Mouse (Mus musculus): ENCODE data around the gene Dync1i1. TPM values are rescaled to one million over a fixed set of nuclear protein-coding genes. Genes with fewer than 3 reads are reported as not detected.

The Dync1i1 gene
- polyA plus RNA-seq, 1 experiment from 2014 or later: 10.3 TPM

DNA sequence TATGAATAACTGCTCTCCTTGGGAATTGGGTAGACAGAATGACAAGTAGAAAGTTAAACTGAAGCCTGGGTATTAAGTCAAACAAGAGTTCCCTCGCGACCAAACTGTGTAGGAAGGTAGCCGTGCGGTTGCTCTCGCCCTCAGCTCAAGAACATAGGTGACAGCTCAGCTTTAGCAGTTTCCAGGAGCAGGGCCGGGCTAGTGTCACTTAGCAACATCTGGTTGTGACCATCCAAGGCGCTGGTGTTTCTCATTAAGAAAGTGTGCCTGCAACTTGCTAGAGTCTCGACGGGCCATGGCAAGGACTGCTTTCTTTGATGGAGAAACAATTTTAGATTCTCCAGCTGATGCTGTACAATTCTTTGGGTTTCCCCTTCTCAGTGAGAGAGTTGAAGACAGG is 291.5 kb downstream of the Dync1i1 start:
- H3K9ac ChIP-seq (replicated peaks; ENCODE audit: low read length): no peak overlapping the region
- H3K4me2 ChIP-seq (ENCODE audit: low read length): no peak overlapping the region
- no peak for ATAC-seq (ENCODE audit: low FRiP score, low TSS enrichment)
- WGBS: 39% methylated on average over 9 of the region's 9 CpGs
- H3K4me1 ChIP-seq (ENCODE audit: control insufficient read depth, insufficient read depth, low read length): 0 out of 2 replicates have a peak, but pooled peaks cover 5% of the 10 kb centered on the region
- H3K4me3 ChIP-seq (replicated peaks; ENCODE audit: low read depth, low read length): no peak overlapping the region
- no peak for DNase-seq
- H3K36me3 ChIP-seq (ENCODE audit: control insufficient read depth, insufficient read depth, low read length): no peaks in the 10 kb centered on the region
- no peaks in the 10 kb centered on the region for H3K9me3 ChIP-seq (ENCODE audit: control insufficient read depth, low read length)
- H3K27me3 ChIP-seq (ENCODE audit: control insufficient read depth, insufficient read depth, low read length): no peaks in the 10 kb centered on the region
- H3K27ac ChIP-seq (replicated peaks; ENCODE audit: low read depth, low read length): no peak overlapping the region

DNA sequence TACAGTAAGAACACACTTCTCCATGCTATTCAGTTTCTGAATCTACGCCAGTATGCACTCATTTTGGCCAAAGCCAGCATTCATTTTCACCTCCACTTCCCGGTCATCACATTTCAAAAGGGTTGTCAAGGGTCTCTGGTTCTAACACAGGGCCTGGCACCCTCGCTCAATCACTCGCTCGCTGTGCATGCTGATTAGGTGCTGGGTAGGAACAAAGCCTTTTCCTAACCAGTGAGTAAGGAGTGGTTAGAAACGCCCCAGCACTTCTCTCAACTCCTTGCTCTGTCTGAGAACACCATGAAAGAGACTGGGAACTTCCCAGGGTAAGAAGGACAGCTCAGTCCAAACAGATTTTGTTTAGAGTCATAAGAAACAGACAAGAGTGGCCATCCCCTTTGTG is 298.5 kb downstream of the Dync1i1 start:
- Histone ChIP-seq H3K27me3 (ENCODE audit: control insufficient read depth, insufficient read depth, low read length) (no peaks in the 10 kb centered on the region), H3K36me3 (ENCODE audit: control insufficient read depth, insufficient read depth, low read length) (no peaks in the 10 kb centered on the region), H3K9me3 (ENCODE audit: control insufficient read depth, low read length) (no peaks in the 10 kb centered on the region), H3K27ac (replicated peaks; ENCODE audit: low read depth, low read length) (no peak overlapping the region), H3K9ac (replicated peaks; ENCODE audit: low read length) (no peak overlapping the region), H3K4me2 (ENCODE audit: low read length) (no peak overlapping the region), H3K4me1 (ENCODE audit: control insufficient read depth, insufficient read depth, low read length) (no peaks in the 10 kb centered on the region), H3K4me3 (replicated peaks; ENCODE audit: low read depth, low read length) (no peak overlapping the region)
- ATAC-seq (ENCODE audit: low FRiP score, low TSS enrichment) (no peak), DNase-seq (no peak)
- 33% methylated on average over 6 of the region's 6 CpGs for WGBS

GRCm38 (mm10) chr6:6027664-6028063 is 302.2 kb downstream of the Dync1i1 start:
- H3K9me3 ChIP-seq (ENCODE audit: control insufficient read depth, low read length): no peaks in the 10 kb centered on the region
- no peaks in the 10 kb centered on the region for H3K36me3 ChIP-seq (ENCODE audit: control insufficient read depth, insufficient read depth, low read length)
- no peak overlapping the region for H3K27ac ChIP-seq (replicated peaks; ENCODE audit: low read depth, low read length)
- H3K4me3 ChIP-seq (replicated peaks; ENCODE audit: low read depth, low read length): no peak overlapping the region
- DNase-seq (no peak), ATAC-seq (ENCODE audit: low FRiP score, low TSS enrichment) (no peak)
- no peak overlapping the region for H3K9ac ChIP-seq (replicated peaks; ENCODE audit: low read length)
- 95% methylated on average over 6 of the region's 6 CpGs for WGBS
- H3K27me3 ChIP-seq (ENCODE audit: control insufficient read depth, insufficient read depth, low read length): no peaks in the 10 kb centered on the region
- H3K4me2 ChIP-seq (ENCODE audit: low read length): no peak overlapping the region
- H3K4me1 ChIP-seq (ENCODE audit: control insufficient read depth, insufficient read depth, low read length): no peaks in the 10 kb centered on the region

DNA sequence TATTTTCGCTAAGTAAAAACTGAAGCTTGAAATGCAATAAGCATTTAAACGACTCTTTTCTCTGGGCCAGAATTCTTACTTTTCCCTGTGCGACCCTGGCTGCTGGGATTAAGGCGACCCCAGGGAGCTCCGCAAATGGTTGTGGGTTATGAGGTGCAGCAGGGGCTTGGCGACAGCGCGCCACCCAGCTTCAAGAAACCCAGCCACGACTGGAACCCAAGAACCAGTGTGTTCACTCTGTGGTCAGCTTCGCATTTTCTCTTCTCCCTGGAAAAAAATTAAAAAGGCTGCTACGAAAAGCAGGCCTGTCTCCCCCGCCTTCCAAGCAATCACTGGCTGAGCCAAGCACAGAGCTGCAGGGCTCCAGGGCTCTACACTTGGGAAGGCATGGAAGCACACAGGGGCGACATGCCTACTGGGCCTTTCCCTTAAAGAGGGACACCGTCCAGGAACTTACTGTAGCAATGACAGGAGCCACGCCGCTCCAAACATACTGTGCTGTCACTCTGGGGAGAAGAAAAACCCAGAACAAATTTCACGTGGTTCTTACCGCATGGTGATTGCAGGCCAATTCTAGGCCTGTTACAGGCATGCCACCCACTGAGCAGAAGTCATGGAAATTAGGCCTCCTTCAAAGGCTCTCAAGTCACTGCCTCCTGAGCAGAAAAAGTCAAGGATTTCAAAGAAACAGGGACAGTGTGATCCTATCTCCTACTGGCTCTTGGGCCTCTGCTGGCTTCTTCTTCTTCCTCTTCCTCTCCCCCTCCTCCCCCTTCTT is 313.5 kb downstream of the Dync1i1 start:
- ATAC-seq (ENCODE audit: low FRiP score, low TSS enrichment): no peak

GRCm38 (mm10) chr6:6046729-6047424 is 321.4 kb downstream of the Dync1i1 start:
- H3K4me3 ChIP-seq (replicated peaks; ENCODE audit: low read depth, low read length): no peak overlapping the region
- no peak overlapping the region for H3K27ac ChIP-seq (replicated peaks; ENCODE audit: low read depth, low read length)
- H3K4me1 ChIP-seq (ENCODE audit: control insufficient read depth, insufficient read depth, low read length): no peaks in the 10 kb centered on the region
- no peak for DNase-seq
- H3K9ac ChIP-seq (replicated peaks; ENCODE audit: low read length): no peak overlapping the region
- no peak for ATAC-seq (ENCODE audit: low FRiP score, low TSS enrichment)
- H3K27me3 ChIP-seq (ENCODE audit: control insufficient read depth, insufficient read depth, low read length): no peaks in the 10 kb centered on the region
- no peaks in the 10 kb centered on the region for H3K9me3 ChIP-seq (ENCODE audit: control insufficient read depth, low read length)
- no peak overlapping the region for H3K4me2 ChIP-seq (ENCODE audit: low read length)
- H3K36me3 ChIP-seq (ENCODE audit: control insufficient read depth, insufficient read depth, low read length): no peaks in the 10 kb centered on the region
- 89% methylated on average over 12 of the region's 12 CpGs for WGBS

More for the DNA sequence above, 313.5 kb downstream of the Dync1i1 start:
- DNase-seq: peak; percentile 30
- WGBS: 30% methylated on average over 18 of the region's 18 CpGs
- Histone ChIP-seq H3K4me1 (ENCODE audit: control insufficient read depth, insufficient read depth, low read length) (peaks cover 7% of the 10 kb centered on the region; the same call in 1 of the 2 replicates), H3K27me3 (ENCODE audit: control insufficient read depth, insufficient read depth, low read length) (no peaks in the 10 kb centered on the region), H3K36me3 (ENCODE audit: control insufficient read depth, insufficient read depth, low read length) (no peaks in the 10 kb centered on the region), H3K4me3 (replicated peaks; ENCODE audit: low read depth, low read length) (no peak overlapping the region), H3K9me3 (ENCODE audit: control insufficient read depth, low read length) (no peaks in the 10 kb centered on the region), H3K4me2 (ENCODE audit: low read length) (no peak overlapping the region), H3K9ac (replicated peaks; ENCODE audit: low read length) (no peak overlapping the region), H3K27ac (replicated peaks; ENCODE audit: low read depth, low read length) (no peak overlapping the region)

DNA sequence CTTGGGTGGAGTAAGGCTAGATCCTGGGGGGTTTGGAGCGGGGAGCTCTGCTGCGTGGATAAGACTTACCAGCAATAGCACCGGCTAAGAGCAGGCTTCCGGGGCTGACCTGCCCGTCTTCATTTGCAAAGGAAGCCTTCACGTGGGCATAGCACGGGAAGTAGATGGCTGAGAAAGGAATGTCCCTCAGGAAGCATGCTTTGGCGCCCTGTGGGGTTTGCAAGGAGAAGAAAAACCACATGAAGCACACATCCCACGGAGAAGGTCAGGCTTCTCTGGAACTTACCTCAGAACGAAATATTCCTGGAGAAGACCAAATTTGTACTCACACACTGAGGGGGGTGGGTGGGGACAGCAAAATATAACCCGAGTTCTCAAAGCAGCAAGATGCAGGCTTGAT is 327.3 kb downstream of the Dync1i1 start:
- ATAC-seq (ENCODE audit: low FRiP score, low TSS enrichment): no peak
- DNase-seq: no peak
- 80% methylated on average over 11 of the region's 11 CpGs for WGBS

GRCm38 (mm10) chr6:6053946-6054345 is 328.5 kb downstream of the Dync1i1 start:
- Histone ChIP-seq H3K36me3 (ENCODE audit: control insufficient read depth, insufficient read depth, low read length) (no peaks in the 10 kb centered on the region), H3K27ac (replicated peaks; ENCODE audit: low read depth, low read length) (no peak overlapping the region), H3K27me3 (ENCODE audit: control insufficient read depth, insufficient read depth, low read length) (no peaks in the 10 kb centered on the region), H3K4me2 (ENCODE audit: low read length) (no peak overlapping the region), H3K4me3 (replicated peaks; ENCODE audit: low read depth, low read length) (no peak overlapping the region), H3K4me1 (ENCODE audit: control insufficient read depth, insufficient read depth, low read length) (peaks cover 12% of the 10 kb centered on the region; the same call in 1 of the 2 replicates), H3K9ac (replicated peaks; ENCODE audit: low read length) (no peak overlapping the region), H3K9me3 (ENCODE audit: control insufficient read depth, low read length) (no peaks in the 10 kb centered on the region)
- DNase-seq (peak; percentile 47), ATAC-seq (ENCODE audit: low FRiP score, low TSS enrichment) (no peak)
- 10% methylated on average over 3 of the region's 3 CpGs for WGBS

More for the DNA sequence above, 327.3 kb downstream of the Dync1i1 start:
- no peak overlapping the region for H3K9ac ChIP-seq (replicated peaks; ENCODE audit: low read length)
- H3K9me3 ChIP-seq (ENCODE audit: control insufficient read depth, low read length): no peaks in the 10 kb centered on the region
- H3K4me2 ChIP-seq (ENCODE audit: low read length): no peak overlapping the region
- H3K36me3 ChIP-seq (ENCODE audit: control insufficient read depth, insufficient read depth, low read length): no peaks in the 10 kb centered on the region
- no peaks in the 10 kb centered on the region for H3K27me3 ChIP-seq (ENCODE audit: control insufficient read depth, insufficient read depth, low read length)
- H3K4me1 ChIP-seq (ENCODE audit: control insufficient read depth, insufficient read depth, low read length): peaks cover 6% of the 10 kb centered on the region; the same call in 1 of the 2 replicates
- H3K27ac ChIP-seq (replicated peaks; ENCODE audit: low read depth, low read length): no peak overlapping the region
- no peak overlapping the region for H3K4me3 ChIP-seq (replicated peaks; ENCODE audit: low read depth, low read length)

GRCm38 (mm10) chr6:6058548-6058947 is 333.1 kb downstream of the Dync1i1 start:
- DNase-seq (peak; percentile 20), ATAC-seq (ENCODE audit: low FRiP score, low TSS enrichment) (peak; percentile 42; the same call in 1 of the 2 replicates)
- 6% methylated on average over 3 of the region's 3 CpGs for WGBS
- Histone ChIP-seq H3K4me3 (replicated peaks; ENCODE audit: low read depth, low read length) (no peak overlapping the region), H3K9me3 (ENCODE audit: control insufficient read depth, low read length) (no peaks in the 10 kb centered on the region), H3K27me3 (ENCODE audit: control insufficient read depth, insufficient read depth, low read length) (no peaks in the 10 kb centered on the region), H3K9ac (replicated peaks; ENCODE audit: low read length) (no peak overlapping the region), H3K4me1 (ENCODE audit: control insufficient read depth, insufficient read depth, low read length) (peaks cover 13% of the 10 kb centered on the region; the same call in 1 of the 2 replicates), H3K27ac (replicated peaks; ENCODE audit: low read depth, low read length) (no peak overlapping the region), H3K36me3 (ENCODE audit: control insufficient read depth, insufficient read depth, low read length) (no peaks in the 10 kb centered on the region), H3K4me2 (ENCODE audit: low read length) (no peak overlapping the region)
